Mouse (Mus musculus) testis, adult 2 months (tissue): Measurements from ENCODE around the gene Erf. TPM values are rescaled to one million over a fixed set of nuclear protein-coding genes. Genes with fewer than 3 reads are reported as not detected.

Source experiments
- H3K27ac ChIP-seq: fragments of 200-500 bp; 2 replicates; pipeline ENCODE4 v1.5.1; 2012; ENCODE audit warnings: low read depth, low read length; ENCODE audit not compliant: control insufficient read depth, insufficient read depth
- H3K27me3 ChIP-seq: fragments of 200-500 bp; 2 replicates; pipeline ENCODE4 v1.6.1; 2012; ENCODE audit warnings: mild to moderate bottlenecking, low read length, moderate library complexity; ENCODE audit not compliant: control insufficient read depth, insufficient read depth
- H3K36me3 ChIP-seq: fragments of 200-500 bp; 2 replicates; pipeline ENCODE4 v1.6.1; 2012; ENCODE audit warnings: mild to moderate bottlenecking, low read length; ENCODE audit not compliant: control insufficient read depth, insufficient read depth
- H3K4me1 ChIP-seq: fragments of 200-500 bp; 2 replicates; pipeline ENCODE4 v1.6.1; 2012; ENCODE audit warnings: low read length; ENCODE audit not compliant: control insufficient read depth, insufficient read depth
- H3K4me3 ChIP-seq: fragments of 200-500 bp; 2 replicates; pipeline ENCODE4 v1.5.1; 2012; ENCODE audit warnings: low read depth, mild to moderate bottlenecking, low read length, moderate library complexity, mixed read lengths; ENCODE audit not compliant: control insufficient read depth
- CTCF ChIP-seq: fragments of 200-500 bp; IDR thresholded peaks from 2 replicates; pipeline ENCODE4 v1.5.1; 2012; ENCODE audit warnings: low read depth, mild to moderate bottlenecking, inconsistent platforms, low read length, moderate library complexity; ENCODE audit not compliant: control insufficient read depth, insufficient read depth, insufficient replicate concordance
- POLR2A ChIP-seq: fragments of 200-500 bp; IDR thresholded peaks from 2 replicates; pipeline ENCODE4 v1.6.1; 2012; ENCODE audit warnings: low read depth, mild to moderate bottlenecking, inconsistent platforms, low read length, moderate library complexity; ENCODE audit not compliant: control insufficient read depth
- polyA plus RNA-seq: library from polyadenylated mRNA; depleted of rRNA; stranded (reverse); fragments of >200 nt; gene quantifications from 2 replicates; pipeline ENCODE4 v1.2.3, GENCODE M21; 2012

Erf gene
- polyA plus RNA-seq, 1 experiment = 40.4 TPM

DNA sequence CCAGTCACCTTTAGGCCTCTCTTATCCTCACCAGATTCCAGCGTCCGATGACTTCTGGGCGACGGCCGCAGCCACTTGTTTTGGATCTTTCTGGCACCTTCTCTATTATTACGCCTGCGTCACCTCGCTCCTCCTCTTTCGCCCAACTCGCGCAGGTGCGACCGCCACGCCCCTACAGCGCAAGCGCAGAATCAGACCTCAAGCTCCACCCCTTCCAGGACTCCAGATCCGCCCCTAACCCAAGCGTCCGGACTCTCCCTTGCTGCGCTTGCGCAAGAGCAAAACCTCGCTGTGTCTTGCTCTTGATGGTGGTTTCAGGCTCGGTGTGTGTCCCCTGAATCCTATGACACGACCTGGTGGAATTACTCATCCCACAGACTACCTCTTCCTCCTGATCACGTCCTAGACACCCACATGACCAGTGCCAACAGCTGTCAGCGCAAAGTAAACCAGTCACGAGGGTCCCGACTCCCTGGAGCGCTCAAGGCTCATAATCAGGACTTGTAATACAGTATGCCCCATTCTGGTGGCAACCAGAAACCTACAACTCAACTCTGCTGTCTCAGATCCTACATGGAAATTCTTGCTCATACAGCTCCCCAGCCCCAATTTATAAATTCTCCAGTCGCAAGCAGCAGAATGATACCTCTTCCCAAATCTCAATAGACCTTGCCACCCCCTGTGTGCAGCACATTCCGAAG, 30.7 kb downstream of the Erf start:
- Histone ChIP-seq H3K4me3 (peak overlapping the region; percentile 91), H3K27ac (peak overlapping the region; percentile 93), H3K27me3 (no peaks in the 10 kb centered on the region), H3K36me3 (no peaks in the 10 kb centered on the region), H3K4me1 (peaks cover 30% of the 10 kb centered on the region)
- TF ChIP-seq POLR2A (peak; percentile 71; the same call in 1 of the 2 replicates), CTCF (no peak)

DNA sequence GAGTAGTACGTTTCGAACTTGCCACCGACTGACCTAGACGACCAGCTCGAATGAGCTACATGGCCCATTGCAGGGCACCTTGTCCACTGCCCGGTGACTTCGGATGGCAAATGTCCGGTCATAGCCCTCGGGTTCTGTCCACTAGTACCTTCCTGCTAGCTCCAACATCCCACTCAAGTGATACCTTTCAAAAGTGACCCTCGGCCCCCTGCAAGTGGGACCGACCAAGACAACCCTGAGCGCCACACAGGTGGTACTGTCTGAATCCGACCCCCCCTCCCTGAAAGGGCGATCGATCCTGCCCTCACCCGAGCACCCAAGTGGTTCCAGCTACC, 31.2 kb downstream of the Erf start:
- TF ChIP-seq POLR2A = no peak; the same call in 1 of the 2 replicates
- no peak for TF ChIP-seq CTCF
- no peaks in the 10 kb centered on the region for H3K36me3 ChIP-seq
- H3K4me3 ChIP-seq = peak overlapping the region; percentile 91
- H3K27me3 ChIP-seq = no peaks in the 10 kb centered on the region
- H3K27ac ChIP-seq = peak overlapping the region; percentile 93
- peaks cover 30% of the 10 kb centered on the region for H3K4me1 ChIP-seq

DNA sequence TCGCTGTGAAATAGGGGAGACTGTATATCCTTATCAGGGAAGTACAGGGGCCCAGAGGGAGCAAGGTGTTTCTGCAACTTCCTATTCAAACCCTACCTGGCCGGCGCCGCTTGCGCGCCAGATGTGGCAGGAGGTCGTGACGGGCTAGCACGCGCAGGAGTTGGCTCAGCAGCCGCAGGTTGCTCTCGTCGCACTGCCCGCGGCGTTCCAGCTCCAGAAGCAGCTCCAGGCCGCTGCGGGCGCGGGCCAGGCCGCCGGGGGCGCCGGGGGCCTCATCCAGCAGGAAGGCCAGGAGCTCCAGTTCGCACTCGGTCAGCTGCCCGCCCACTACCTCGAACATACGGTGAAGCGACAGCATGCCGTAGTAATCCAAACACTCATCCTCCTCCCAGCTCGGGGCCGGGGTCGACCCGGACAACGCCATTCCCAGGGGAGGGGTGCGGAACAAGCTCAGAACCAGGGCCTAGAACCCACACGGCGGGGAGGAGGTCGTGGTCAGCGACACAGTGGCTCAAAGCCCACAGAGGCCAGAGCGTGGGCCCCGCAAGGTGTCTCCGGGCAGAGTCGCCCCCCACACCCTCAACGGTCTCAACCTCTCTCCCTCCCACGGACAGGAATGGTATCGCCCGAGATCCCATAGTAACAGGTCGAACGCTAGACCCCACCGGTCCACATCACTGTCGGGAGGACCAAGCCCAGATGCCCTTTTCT, 31.7 kb downstream of the Erf start:
- no peaks in the 10 kb centered on the region for H3K36me3 ChIP-seq
- H3K4me1 ChIP-seq = peaks cover 30% of the 10 kb centered on the region
- peak overlapping the region; percentile 91 for H3K4me3 ChIP-seq
- no peak for TF ChIP-seq CTCF
- TF ChIP-seq POLR2A = 0 out of 2 replicates have a peak, but pooled peaks have one; percentile 75
- H3K27ac ChIP-seq = peak overlapping the region; percentile 93
- no peaks in the 10 kb centered on the region for H3K27me3 ChIP-seq

DNA sequence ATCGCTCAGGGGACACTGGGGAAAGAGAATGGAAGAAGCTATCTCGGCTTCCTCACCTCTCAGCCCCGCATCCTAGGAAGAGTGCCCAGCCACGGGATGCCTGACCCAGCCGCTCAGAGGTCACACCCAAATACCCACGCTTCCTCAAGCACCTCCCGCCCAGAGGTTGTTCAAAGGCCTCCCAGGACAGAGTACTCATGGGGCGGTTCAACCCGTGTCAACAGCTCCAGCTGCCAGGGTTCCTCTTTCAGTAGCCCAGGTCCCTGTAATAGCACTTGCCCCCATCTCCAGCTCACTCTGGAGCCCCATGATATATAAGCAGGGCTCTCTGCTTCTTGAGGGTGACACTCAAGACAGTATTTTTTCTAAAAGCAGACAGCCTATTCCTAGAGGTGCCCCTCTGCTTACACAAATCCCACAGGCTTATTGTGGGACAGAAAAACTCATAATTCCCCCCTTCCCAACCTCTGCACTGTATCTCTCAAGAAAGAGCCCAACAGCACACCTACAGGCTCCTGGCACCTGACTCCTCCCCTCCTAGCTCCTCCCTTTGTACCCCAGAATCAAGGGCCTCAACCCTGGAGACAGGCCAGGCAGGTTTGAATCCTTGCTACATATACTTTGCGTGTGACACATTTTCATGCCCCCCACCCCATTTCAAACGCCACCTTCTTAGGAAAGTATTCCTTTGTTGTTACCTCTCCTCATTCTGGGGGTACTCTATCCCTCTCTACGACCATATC, 32.7 kb downstream of the Erf start:
- peak overlapping the region; percentile 91 for H3K4me3 ChIP-seq
- no peak overlapping the region for H3K27ac ChIP-seq
- H3K36me3 ChIP-seq = no peaks in the 10 kb centered on the region
- H3K4me1 ChIP-seq = peaks cover 30% of the 10 kb centered on the region
- no peaks in the 10 kb centered on the region for H3K27me3 ChIP-seq
- TF ChIP-seq CTCF = no peak
- TF ChIP-seq POLR2A = no peak

DNA sequence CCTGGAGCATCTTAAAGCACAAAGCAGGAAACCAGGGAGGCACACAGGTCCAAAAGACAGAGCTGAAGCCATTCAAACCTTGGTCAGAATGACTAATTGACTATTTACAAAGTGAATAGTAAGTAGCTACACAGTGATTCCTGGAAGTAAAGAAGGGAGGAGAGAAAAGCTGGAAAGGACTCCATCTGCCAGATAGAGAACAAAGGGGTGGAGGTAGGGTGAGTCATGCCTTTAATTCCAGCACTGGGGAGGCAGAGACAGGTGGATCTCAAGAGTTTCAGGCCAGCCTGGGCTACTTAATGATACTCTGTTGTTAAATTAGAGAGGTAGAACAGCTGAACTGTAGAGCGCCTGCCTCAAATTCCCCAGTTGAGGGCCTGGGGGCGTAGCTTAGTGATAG, 36.4 kb downstream of the Erf start:
- TF ChIP-seq POLR2A (no peak), CTCF (no peak)
- no peak overlapping the region for H3K27ac ChIP-seq
- peaks cover 2% of the 10 kb centered on the region; the same call in 1 of the 2 replicates for H3K36me3 ChIP-seq
- no peak overlapping the region for H3K4me3 ChIP-seq
- peaks cover 13% of the 10 kb centered on the region for H3K4me1 ChIP-seq
- H3K27me3 ChIP-seq = no peaks in the 10 kb centered on the region

DNA sequence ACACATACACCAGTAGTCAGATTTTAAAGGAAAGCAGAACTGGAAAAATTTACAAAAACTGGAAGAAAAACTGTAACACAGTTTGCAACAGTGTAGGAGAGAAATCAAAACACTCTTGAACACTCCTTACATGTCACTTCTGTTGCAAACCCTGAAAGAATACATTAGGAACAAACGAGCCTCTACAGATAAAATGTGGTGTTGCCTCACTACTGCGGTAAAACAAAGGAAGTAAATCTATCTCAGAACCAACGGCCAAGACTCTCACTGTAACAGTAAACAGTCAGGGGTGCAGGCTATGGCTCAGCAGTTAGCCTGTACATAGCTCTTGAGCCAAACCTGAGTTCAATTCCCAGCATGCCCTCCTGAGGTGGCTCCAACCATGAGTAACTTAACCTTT, 37.5 kb downstream of the Erf start:
- peaks cover 2% of the 10 kb centered on the region; the same call in 1 of the 2 replicates for H3K36me3 ChIP-seq
- no peaks in the 10 kb centered on the region for H3K27me3 ChIP-seq
- no peak overlapping the region for H3K27ac ChIP-seq
- no peak for TF ChIP-seq CTCF
- TF ChIP-seq POLR2A = no peak
- H3K4me1 ChIP-seq = peaks cover 5% of the 10 kb centered on the region
- no peak overlapping the region for H3K4me3 ChIP-seq

DNA sequence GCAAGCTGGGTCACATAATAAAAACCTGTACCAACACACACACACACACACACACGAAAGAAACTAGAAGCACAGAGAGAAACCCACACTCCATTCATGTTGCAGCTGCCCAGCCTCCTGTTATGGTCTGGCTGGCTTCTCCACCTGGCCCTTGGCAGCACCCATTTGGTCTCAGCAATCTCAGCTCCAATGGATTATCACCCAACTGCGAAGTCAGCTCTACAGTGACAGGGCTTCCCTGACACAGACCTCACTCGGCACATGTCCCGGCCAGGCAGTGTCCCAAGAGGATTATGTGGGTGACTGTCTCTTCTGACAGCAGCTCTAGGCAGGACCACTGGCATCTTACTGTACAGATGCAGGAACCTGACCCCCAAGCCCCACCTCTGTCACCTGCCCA, 40.1 kb downstream of the Erf start:
- peaks cover 2% of the 10 kb centered on the region; the same call in 1 of the 2 replicates for H3K36me3 ChIP-seq
- no peaks in the 10 kb centered on the region for H3K27me3 ChIP-seq
- TF ChIP-seq POLR2A (no peak), CTCF (no peak)
- no peak overlapping the region for H3K27ac ChIP-seq
- H3K4me3 ChIP-seq = no peak overlapping the region
- no peaks in the 10 kb centered on the region for H3K4me1 ChIP-seq
